Mouse (Mus musculus): ENCODE data around the gene Krt23. TPM values are rescaled to one million over a fixed set of nuclear protein-coding genes. Genes with fewer than 3 reads are reported as not detected.

Gene Krt23
- polyA plus RNA-seq, 1 experiment from 2014 or later, result 8.2 TPM

DNA sequence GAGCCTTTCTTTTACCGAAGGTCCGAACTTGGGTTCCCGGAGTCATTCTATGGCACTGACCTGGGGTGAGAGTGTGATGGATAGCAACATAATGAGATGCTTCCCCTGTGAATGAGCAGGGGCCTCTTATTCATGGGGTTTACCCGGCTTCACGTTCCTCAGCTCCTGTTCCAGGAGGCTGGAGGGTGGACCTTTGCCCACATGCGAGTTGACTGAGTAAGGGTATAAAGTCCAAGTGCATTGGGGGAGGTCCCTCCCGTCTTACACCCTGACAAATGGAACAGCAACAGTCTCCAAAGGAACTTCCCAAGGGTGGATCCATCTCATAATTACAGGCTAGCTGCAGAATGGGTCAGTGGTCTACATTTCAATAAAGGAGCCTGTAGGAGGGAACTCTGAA, 31.2 kb downstream of the Krt23 start:
- Histone ChIP-seq H3K4me3 (ENCODE audit: low read depth, low read length) (no peak overlapping the region), H3K4me1 (ENCODE audit: insufficient read depth, low read depth, low read length) (no peaks in the 10 kb centered on the region), H3K36me3 (ENCODE audit: insufficient read depth, low read length) (no peaks in the 10 kb centered on the region), H3K27ac (ENCODE audit: low read length) (no peak overlapping the region), H3K4me2 (replicated peaks; ENCODE audit: low read depth, low read length) (no peak overlapping the region), H3K9me3 (ENCODE audit: low read length) (no peaks in the 10 kb centered on the region), H3K27me3 (replicated peaks; ENCODE audit: insufficient read depth, low read length) (no peaks in the 10 kb centered on the region), H3K9ac (replicated peaks; ENCODE audit: low read depth) (no peak overlapping the region)
- WGBS, result 62% methylated on average over 7 of the region's 7 CpGs
- ATAC-seq (no peak), DNase-seq (ENCODE audit: low spot score) (no peak)
- TF ChIP-seq CTCF (IDR thresholded peaks at IDR 0.05) (no peak), EP300 (IDR thresholded peaks at IDR 0.05) (no peak)

DNA sequence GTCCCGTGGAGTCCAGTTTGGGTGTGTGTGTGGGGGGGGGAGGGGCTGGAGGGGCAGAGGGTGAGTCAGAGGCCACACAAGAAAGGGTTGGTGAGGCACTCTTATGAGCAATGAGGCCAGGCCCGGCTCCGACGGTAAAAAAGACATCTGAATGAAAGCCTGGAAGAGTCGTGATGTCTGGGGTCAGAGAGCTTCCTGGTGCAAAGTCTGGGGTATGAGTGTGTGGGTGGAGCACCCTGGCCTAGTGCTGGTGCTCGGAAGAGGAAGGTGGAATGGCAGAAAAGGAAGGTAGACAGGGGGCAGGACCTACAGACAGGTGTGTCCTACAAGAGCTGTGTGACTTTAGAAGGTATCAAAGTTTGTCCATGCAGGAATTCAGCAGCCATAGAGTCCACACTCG, 34.0 kb downstream of the Krt23 start:
- no peaks in the 10 kb centered on the region for H3K36me3 ChIP-seq (ENCODE audit: insufficient read depth, low read length)
- H3K9ac ChIP-seq (replicated peaks; ENCODE audit: low read depth), result no peak overlapping the region
- ATAC-seq (no peak), DNase-seq (ENCODE audit: low spot score) (no peak)
- no peaks in the 10 kb centered on the region for H3K9me3 ChIP-seq (ENCODE audit: low read length)
- H3K4me3 ChIP-seq (ENCODE audit: low read depth, low read length), result no peak overlapping the region
- 42% methylated on average over 7 of the region's 7 CpGs for WGBS
- no peak overlapping the region for H3K4me2 ChIP-seq (replicated peaks; ENCODE audit: low read depth, low read length)
- no peak for TF ChIP-seq CTCF (IDR thresholded peaks at IDR 0.05)
- TF ChIP-seq EP300 (IDR thresholded peaks at IDR 0.05), result no peak
- no peaks in the 10 kb centered on the region for H3K4me1 ChIP-seq (ENCODE audit: insufficient read depth, low read depth, low read length)
- no peaks in the 10 kb centered on the region for H3K27me3 ChIP-seq (replicated peaks; ENCODE audit: insufficient read depth, low read length)
- H3K27ac ChIP-seq (ENCODE audit: low read length), result no peak overlapping the region

DNA sequence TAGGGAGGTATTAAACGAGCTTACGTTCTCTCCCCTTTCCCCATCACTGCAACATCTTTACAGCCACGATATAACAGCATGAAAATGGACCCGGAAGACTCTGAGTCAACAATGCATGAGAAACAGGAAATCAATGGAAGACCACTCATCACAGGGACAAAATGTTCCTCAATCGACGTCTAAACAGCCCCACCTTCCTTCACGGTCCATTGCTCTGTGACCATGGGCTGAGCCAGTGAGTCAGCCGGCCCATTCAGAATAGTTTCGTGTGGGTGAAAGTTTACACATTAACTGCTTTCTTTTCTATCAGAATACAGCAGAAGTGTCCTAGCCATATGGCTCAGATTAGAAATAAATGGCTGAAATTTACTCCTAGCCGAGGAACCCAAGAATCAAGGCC, 38.2 kb downstream of the Krt23 start:
- Histone ChIP-seq H3K9ac (replicated peaks; ENCODE audit: low read depth) (no peak overlapping the region), H3K9me3 (ENCODE audit: low read length) (no peaks in the 10 kb centered on the region), H3K4me2 (replicated peaks; ENCODE audit: low read depth, low read length) (no peak overlapping the region), H3K27me3 (replicated peaks; ENCODE audit: insufficient read depth, low read length) (no peaks in the 10 kb centered on the region), H3K4me1 (ENCODE audit: insufficient read depth, low read depth, low read length) (no peaks in the 10 kb centered on the region), H3K4me3 (ENCODE audit: low read depth, low read length) (no peak overlapping the region), H3K36me3 (ENCODE audit: insufficient read depth, low read length) (no peaks in the 10 kb centered on the region), H3K27ac (ENCODE audit: low read length) (no peak overlapping the region)
- 76% methylated on average over 10 of the region's 10 CpGs for WGBS
- ATAC-seq (no peak), DNase-seq (ENCODE audit: low spot score) (no peak)
- TF ChIP-seq CTCF (IDR thresholded peaks at IDR 0.05) (no peak), EP300 (IDR thresholded peaks at IDR 0.05) (no peak)

DNA sequence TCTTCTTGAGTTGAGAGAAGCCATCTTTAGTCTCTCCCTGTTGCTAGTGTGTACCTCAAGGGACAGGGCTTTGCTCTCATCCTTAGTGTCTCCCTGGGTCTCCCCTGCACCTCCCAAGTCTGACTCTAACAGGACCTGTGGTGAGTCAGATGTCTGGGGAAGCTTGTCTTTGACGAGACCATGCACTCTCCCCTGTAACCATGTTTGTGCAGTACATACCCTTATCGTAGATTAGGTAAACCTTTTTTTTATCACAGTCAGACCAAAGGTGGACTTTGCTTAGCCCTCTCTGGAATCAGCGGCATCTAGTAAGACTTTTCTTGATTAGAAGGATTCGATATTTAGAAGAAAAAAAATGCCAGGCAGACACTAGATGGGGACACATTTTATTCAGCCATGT, 38.9 kb downstream of the Krt23 start:
- ATAC-seq, result no peak

DNA sequence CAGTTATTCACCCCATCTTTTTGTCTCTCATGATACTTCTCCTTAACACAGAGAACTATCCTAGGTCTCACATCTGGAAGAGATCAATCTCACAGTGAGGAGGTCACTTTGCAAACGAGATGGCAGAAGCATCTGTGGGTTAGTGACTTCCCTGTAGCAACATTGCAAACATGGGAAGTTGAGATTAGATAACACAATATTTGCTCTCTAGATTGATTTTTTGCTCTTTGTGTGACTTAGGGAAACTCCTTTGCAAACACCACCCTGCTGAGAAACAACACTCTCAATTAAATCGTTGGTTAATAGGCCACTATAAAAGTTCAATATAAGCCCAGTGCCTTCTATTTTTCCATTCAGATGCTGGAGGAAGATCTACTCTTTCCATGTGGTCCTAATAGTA, 44.2 kb downstream of the Krt23 start:
- Histone ChIP-seq H3K4me1 (ENCODE audit: insufficient read depth, low read depth, low read length) (no peaks in the 10 kb centered on the region), H3K4me2 (replicated peaks; ENCODE audit: low read depth, low read length) (no peak overlapping the region), H3K27ac (ENCODE audit: low read length) (no peak overlapping the region), H3K27me3 (replicated peaks; ENCODE audit: insufficient read depth, low read length) (no peaks in the 10 kb centered on the region), H3K9ac (replicated peaks; ENCODE audit: low read depth) (no peak overlapping the region), H3K9me3 (ENCODE audit: low read length) (no peaks in the 10 kb centered on the region), H3K36me3 (ENCODE audit: insufficient read depth, low read length) (no peaks in the 10 kb centered on the region), H3K4me3 (ENCODE audit: low read depth, low read length) (no peak overlapping the region)
- no peak for ATAC-seq
- TF ChIP-seq EP300 (IDR thresholded peaks at IDR 0.05) (no peak), CTCF (IDR thresholded peaks at IDR 0.05) (no peak)
- 20% methylated on average over 2 of the region's 2 CpGs for WGBS
- no peak for DNase-seq (ENCODE audit: low spot score)

More for the DNA sequence above, 38.9 kb downstream of the Krt23 start:
- Histone ChIP-seq H3K4me1 (ENCODE audit: insufficient read depth, low read depth, low read length) (no peaks in the 10 kb centered on the region), H3K27ac (ENCODE audit: low read length) (no peak overlapping the region), H3K36me3 (ENCODE audit: insufficient read depth, low read length) (no peaks in the 10 kb centered on the region), H3K9ac (replicated peaks; ENCODE audit: low read depth) (no peak overlapping the region), H3K9me3 (ENCODE audit: low read length) (no peaks in the 10 kb centered on the region), H3K4me2 (replicated peaks; ENCODE audit: low read depth, low read length) (no peak overlapping the region), H3K27me3 (replicated peaks; ENCODE audit: insufficient read depth, low read length) (no peaks in the 10 kb centered on the region), H3K4me3 (ENCODE audit: low read depth, low read length) (no peak overlapping the region)
- 69% methylated on average over 4 of the region's 4 CpGs for WGBS
- TF ChIP-seq CTCF (IDR thresholded peaks at IDR 0.05) (no peak), EP300 (IDR thresholded peaks at IDR 0.05) (no peak)
- DNase-seq (ENCODE audit: low spot score), result no peak

DNA sequence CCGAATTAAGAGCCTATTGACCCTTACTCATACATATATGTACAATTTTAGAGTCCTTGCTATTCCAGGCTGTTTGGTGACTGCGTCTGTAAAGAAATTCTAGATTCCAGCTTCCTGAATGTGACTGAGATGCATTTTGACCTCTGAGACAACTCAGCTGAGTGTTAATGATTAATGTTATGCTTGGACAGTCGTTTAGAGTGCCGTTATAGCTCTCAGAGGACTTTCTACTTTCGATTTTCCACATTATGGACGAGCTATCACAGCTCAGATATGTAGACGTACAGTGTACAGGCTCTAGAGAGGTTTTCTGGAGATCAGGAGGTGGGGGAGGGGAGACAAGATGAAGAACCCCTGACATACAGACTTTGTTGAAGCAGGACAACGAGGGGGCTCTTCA, 51.7 kb downstream of the Krt23 start:
- no peaks in the 10 kb centered on the region for H3K4me1 ChIP-seq (ENCODE audit: insufficient read depth, low read depth, low read length)
- H3K9ac ChIP-seq (replicated peaks; ENCODE audit: low read depth), result no peak overlapping the region
- H3K4me3 ChIP-seq (ENCODE audit: low read depth, low read length), result no peak overlapping the region
- 24% methylated on average over 8 of the region's 8 CpGs for WGBS
- H3K4me2 ChIP-seq (replicated peaks; ENCODE audit: low read depth, low read length), result no peak overlapping the region
- H3K9me3 ChIP-seq (ENCODE audit: low read length), result no peaks in the 10 kb centered on the region
- ATAC-seq, result no peak
- DNase-seq (ENCODE audit: low spot score), result no peak
- H3K36me3 ChIP-seq (ENCODE audit: insufficient read depth, low read length), result no peaks in the 10 kb centered on the region
- TF ChIP-seq CTCF (IDR thresholded peaks at IDR 0.05) (no peak), EP300 (IDR thresholded peaks at IDR 0.05) (no peak)
- H3K27me3 ChIP-seq (replicated peaks; ENCODE audit: insufficient read depth, low read length), result no peaks in the 10 kb centered on the region
- H3K27ac ChIP-seq (ENCODE audit: low read length), result no peak overlapping the region

DNA sequence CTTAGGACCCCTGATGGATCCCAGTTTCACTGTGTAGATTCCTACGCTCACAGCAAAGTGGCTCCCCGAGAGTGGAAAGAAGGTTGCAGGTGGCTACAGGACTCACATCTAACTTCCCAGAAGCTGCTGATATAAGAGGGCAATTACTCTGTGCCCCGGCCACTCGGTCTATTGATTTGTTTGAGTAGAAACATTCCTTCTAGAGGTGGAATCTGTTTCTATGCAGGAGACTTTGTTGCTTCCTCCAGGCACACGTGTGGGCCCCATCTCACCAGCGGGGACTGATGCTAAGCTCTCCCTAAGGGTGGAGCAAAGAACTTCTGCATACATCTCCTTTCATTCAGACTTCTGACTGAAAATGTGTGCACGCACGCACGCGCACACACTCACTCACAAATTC, 53.5 kb downstream of the Krt23 start:
- H3K36me3 ChIP-seq (ENCODE audit: insufficient read depth, low read length), result no peaks in the 10 kb centered on the region
- ATAC-seq, result no peak
- no peaks in the 10 kb centered on the region for H3K9me3 ChIP-seq (ENCODE audit: low read length)
- DNase-seq (ENCODE audit: low spot score), result no peak
- 50% methylated on average over 10 of the region's 10 CpGs for WGBS
- no peaks in the 10 kb centered on the region for H3K4me1 ChIP-seq (ENCODE audit: insufficient read depth, low read depth, low read length)
- no peak overlapping the region for H3K9ac ChIP-seq (replicated peaks; ENCODE audit: low read depth)
- H3K4me2 ChIP-seq (replicated peaks; ENCODE audit: low read depth, low read length), result no peak overlapping the region
- TF ChIP-seq EP300 (IDR thresholded peaks at IDR 0.05) (no peak), CTCF (IDR thresholded peaks at IDR 0.05) (no peak)
- H3K4me3 ChIP-seq (ENCODE audit: low read depth, low read length), result no peak overlapping the region
- no peaks in the 10 kb centered on the region for H3K27me3 ChIP-seq (replicated peaks; ENCODE audit: insufficient read depth, low read length)
- H3K27ac ChIP-seq (ENCODE audit: low read length), result no peak overlapping the region

Measured in lung, postnatal 0 days (tissue).